Mouse (Mus musculus): ENCODE results near the gene Gclc. TPM values are rescaled to one million over a fixed set of nuclear protein-coding genes. Genes with fewer than 3 reads are reported as not detected.

Gene Gclc
- total and polyA plus RNA-seq, 3 experiments: 20.4 to 84.8 (median 35.7) TPM

- no peak overlapping the region for H3K27ac ChIP-seq (ENCODE audit: insufficient read depth, low read depth)
- no peaks in the 10 kb centered on the region for H3K27me3 ChIP-seq (replicated peaks)
- H3K4me2 ChIP-seq (ENCODE audit: insufficient read depth, low read depth, poor library complexity, severe bottlenecking): no peak overlapping the region
- dilution Hi-C loops (cut with MboI; ENCODE audit: extremely low pct_ligation_motif_present, extremely low pct_unique_long_range_greater_than_20kb, low sequenced_read_pairs): no loop called here
- H3K4me1 ChIP-seq (ENCODE audit: control insufficient read depth in 1 of 2, insufficient read depth in 2 of 2): peaks cover 4 to 5% of the 10 kb centered on the region in 2 experiments; a peak in 3 of 4 replicates
- no peaks in the 10 kb centered on the region for H3K9me3 ChIP-seq (replicated peaks; ENCODE audit: low read length)
- H3K79me2 ChIP-seq (replicated peaks; ENCODE audit: control insufficient read depth, extremely low read depth, insufficient read depth, poor library complexity, severe bottlenecking): no peaks in the 10 kb centered on the region
- no peak for TF ChIP-seq MYC (IDR thresholded peaks at IDR 0.05; ENCODE audit: low read depth, low read length)
- no peak for TF ChIP-seq GABPA (IDR thresholded peaks at IDR 0.05; ENCODE audit: insufficient replicate concordance, low read depth, low read length)
- no peak for TF ChIP-seq JUND (conservative IDR thresholded peaks at IDR 0.05; ENCODE audit: low read depth, low read length)
- no peak for TF ChIP-seq RAD21 (IDR thresholded peaks at IDR 0.05; ENCODE audit: low read depth, low read length)
- no peak for TF ChIP-seq ZNF384 (IDR thresholded peaks at IDR 0.05; ENCODE audit: low read depth, low read length)
- TF ChIP-seq NRF1 (IDR thresholded peaks at IDR 0.05; ENCODE audit: low read depth, low read length): no peak
- no peak for TF ChIP-seq MAFK (IDR thresholded peaks at IDR 0.05; ENCODE audit: insufficient replicate concordance, low read length)
- no peak for TF ChIP-seq EP300 (IDR thresholded peaks at IDR 0.05; ENCODE audit: low read length)
- no peak for TF ChIP-seq TCF12 (IDR thresholded peaks at IDR 0.05; ENCODE audit: low read depth, low read length)
- TF ChIP-seq CHD1 (IDR thresholded peaks at IDR 0.05; ENCODE audit: low read depth, low read length): no peak
- peaks cover 72 to 98% of the 10 kb centered on the region in 2 experiments for H3K36me3 ChIP-seq (replicated peaks in 1 of 2; ENCODE audit: control insufficient read depth in 1 of 2, insufficient read depth in 1 of 2, low read length in 1 of 2)
- no peak for DNase-seq (ENCODE audit: extremely low read depth)
- in situ Hi-C loops (cut with MboI; ENCODE audit: low pct_ligation_motif_present, low pct_unique_long_range_greater_than_20kb, low sequenced_read_pairs): loop anchor here (25.0 kb wide), 1 partner anchor 376 kb away; no protein-coding TSS in a partner anchor
- no peak overlapping the region for H3K4me3 ChIP-seq (replicated peaks in 1 of 3; ENCODE audit: low read depth in 2 of 3, low read length in 2 of 3, poor library complexity in 1 of 3)
- no peak overlapping the region for H3K9ac ChIP-seq (ENCODE audit: insufficient read depth, low read depth)
These were observed 33.6 kb downstream of the Gclc start for GRCm38 (mm10) chr9:77787936-77788335.

- H3K79me2 ChIP-seq (replicated peaks; ENCODE audit: control insufficient read depth, extremely low read depth, insufficient read depth, poor library complexity, severe bottlenecking): no peaks in the 10 kb centered on the region
- H3K9me3 ChIP-seq (replicated peaks; ENCODE audit: low read length): no peaks in the 10 kb centered on the region
- no peak for DNase-seq (ENCODE audit: extremely low read depth)
- no peak overlapping the region for H3K27ac ChIP-seq (ENCODE audit: insufficient read depth, low read depth)
- in situ Hi-C loops (cut with MboI; ENCODE audit: low pct_ligation_motif_present, low pct_unique_long_range_greater_than_20kb, low sequenced_read_pairs) (loop anchor here (25.0 kb wide), 1 partner anchor 377 kb away; no protein-coding TSS in a partner anchor), dilution Hi-C loops (cut with MboI; ENCODE audit: extremely low pct_ligation_motif_present, extremely low pct_unique_long_range_greater_than_20kb, low sequenced_read_pairs) (no loop called here)
- H3K9ac ChIP-seq (ENCODE audit: insufficient read depth, low read depth): no peak overlapping the region
- H3K4me1 ChIP-seq (ENCODE audit: control insufficient read depth in 1 of 2, insufficient read depth in 2 of 2): no peaks in the 10 kb centered on the region
- H3K4me3 ChIP-seq (replicated peaks in 1 of 3; ENCODE audit: low read depth in 2 of 3, low read length in 2 of 3, poor library complexity in 1 of 3): no peak overlapping the region
- H3K4me2 ChIP-seq (ENCODE audit: insufficient read depth, low read depth, poor library complexity, severe bottlenecking): no peak overlapping the region
- H3K27me3 ChIP-seq (replicated peaks): no peaks in the 10 kb centered on the region
- TF ChIP-seq CHD2 (IDR thresholded peaks at IDR 0.05; ENCODE audit: low read length) (no peak), JUND (conservative IDR thresholded peaks at IDR 0.05; ENCODE audit: low read depth, low read length) (no peak), EP300 (IDR thresholded peaks at IDR 0.05; ENCODE audit: low read length) (no peak), CTCF (conservative IDR thresholded peaks at IDR 0.05 in 1 of 2, IDR thresholded peaks at IDR 0.05 in 1 of 2; ENCODE audit: low read depth in 2 of 2, low read length in 2 of 2) (no peak)
- peaks cover 70 to 95% of the 10 kb centered on the region in 2 experiments for H3K36me3 ChIP-seq (replicated peaks in 1 of 2; ENCODE audit: control insufficient read depth in 1 of 2, insufficient read depth in 1 of 2, low read length in 1 of 2)
These were observed 35.4 kb downstream of the Gclc start for GRCm38 (mm10) chr9:77789615-77790348.

DNA sequence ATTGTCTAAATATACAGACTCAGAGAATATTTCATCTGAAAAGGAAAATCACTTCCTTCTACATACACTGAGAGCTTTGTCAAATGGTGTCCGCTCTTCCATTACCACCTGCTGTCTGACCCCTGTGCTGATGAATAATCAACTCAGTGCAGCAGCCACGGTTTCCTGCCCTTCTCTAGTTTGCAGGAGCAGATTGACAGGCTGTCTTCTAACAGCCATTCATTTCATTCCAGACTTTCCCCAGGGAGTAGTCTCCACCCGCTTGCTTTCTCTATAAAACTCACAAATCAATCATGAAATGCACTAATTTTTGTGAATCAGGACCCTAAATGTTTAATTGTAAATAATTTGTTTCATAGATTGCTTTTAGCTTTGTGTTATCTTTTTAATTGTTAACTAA is 39.5 kb downstream of the Gclc start:
- H3K4me2 ChIP-seq (ENCODE audit: insufficient read depth, low read depth, poor library complexity, severe bottlenecking): no peak overlapping the region
- dilution Hi-C loops (cut with MboI; ENCODE audit: extremely low pct_ligation_motif_present, extremely low pct_unique_long_range_greater_than_20kb, low sequenced_read_pairs): no loop called here
- H3K27ac ChIP-seq (ENCODE audit: insufficient read depth, low read depth): no peak overlapping the region
- H3K4me1 ChIP-seq (ENCODE audit: control insufficient read depth in 1 of 2, insufficient read depth in 2 of 2): no peaks in the 10 kb centered on the region
- H3K9ac ChIP-seq (ENCODE audit: insufficient read depth, low read depth): no peak overlapping the region
- no peak overlapping the region for H3K4me3 ChIP-seq (replicated peaks in 1 of 3; ENCODE audit: low read depth in 2 of 3, low read length in 2 of 3, poor library complexity in 1 of 3)
- no peaks in the 10 kb centered on the region for H3K27me3 ChIP-seq (replicated peaks)
- H3K79me2 ChIP-seq (replicated peaks; ENCODE audit: control insufficient read depth, extremely low read depth, insufficient read depth, poor library complexity, severe bottlenecking): no peaks in the 10 kb centered on the region
- no peaks in the 10 kb centered on the region for H3K9me3 ChIP-seq (replicated peaks; ENCODE audit: low read length)
- peaks cover 35 to 82% of the 10 kb centered on the region in 2 experiments for H3K36me3 ChIP-seq (replicated peaks in 1 of 2; ENCODE audit: control insufficient read depth in 1 of 2, insufficient read depth in 1 of 2, low read length in 1 of 2)
- in situ Hi-C loops (cut with MboI; ENCODE audit: low pct_ligation_motif_present, low pct_unique_long_range_greater_than_20kb, low sequenced_read_pairs): loop anchor here (25.0 kb wide), 1 partner anchor 382 kb away; no protein-coding TSS in a partner anchor
- DNase-seq (ENCODE audit: extremely low read depth): no peak
- TF ChIP-seq ETS1 (conservative IDR thresholded peaks at IDR 0.05; ENCODE audit: low read depth, low read length) (no peak), TBP (conservative IDR thresholded peaks at IDR 0.05; ENCODE audit: low read depth, low read length) (no peak), MAX (IDR thresholded peaks at IDR 0.05; ENCODE audit: low read length) (no peak), USF1 (IDR thresholded peaks at IDR 0.05; ENCODE audit: low read depth, low read length) (no peak), NELFE (IDR thresholded peaks at IDR 0.05; ENCODE audit: low read depth, low read length) (no peak), MEF2A (IDR thresholded peaks at IDR 0.05; ENCODE audit: borderline replicate concordance, low read depth, low read length) (no peak), IRF4 (IDR thresholded peaks at IDR 0.05; ENCODE audit: low read depth, low read length) (no peak), JUN (IDR thresholded peaks at IDR 0.05; ENCODE audit: insufficient read depth, low read depth, low read length) (no peak), ZKSCAN1 (IDR thresholded peaks at IDR 0.05; ENCODE audit: borderline replicate concordance, low read depth, low read length) (no peak), MXI1 (IDR thresholded peaks at IDR 0.05; ENCODE audit: low read depth, low read length) (no peak), POLR2AphosphoS2 (IDR thresholded peaks at IDR 0.05; ENCODE audit: low read depth, low read length) (no peak), MAFK (IDR thresholded peaks at IDR 0.05; ENCODE audit: insufficient replicate concordance, low read length) (no peak), CHD2 (IDR thresholded peaks at IDR 0.05; ENCODE audit: low read length) (no peak), SMC3 (IDR thresholded peaks at IDR 0.05; ENCODE audit: low read depth, low read length) (no peak), USF2 (conservative IDR thresholded peaks at IDR 0.05; ENCODE audit: low read depth, low read length) (no peak)
